Mouse (Mus musculus) MEL (cell line): ENCODE measurements at regions not wholly inside any gene's neighbourhood (a gene's known extent, or its start where the extent isn't known, plus 50 kb on each side); places are given as distances from the start of the nearest gene placed in this dataset.

Experiments used
- BHLHE40 ChIP-seq: IDR thresholded peaks from 2 replicates; pipeline ENCODE4 v1.6.1; 2012; ENCODE audit warnings: low read depth, mild to moderate bottlenecking, inconsistent platforms, low read length, improper control_type of control experiment, borderline replicate concordance
- CHD1 ChIP-seq: IDR thresholded peaks from 2 replicates; pipeline ENCODE4 v1.6.1; 2012; ENCODE audit warnings: low read depth, mild to moderate bottlenecking, inconsistent platforms, low read length, improper control_type of control experiment
- CHD2 ChIP-seq: IDR thresholded peaks from 2 replicates; pipeline ENCODE4 v1.6.1; 2011; ENCODE audit warnings: low read length, improper control_type of control experiment
- CTCF ChIP-seq, 3 experiments: IDR thresholded peaks in 2 of 3; conservative IDR thresholded peaks in 1 of 3; 2 replicates each; pipeline ENCODE4 v1.5.1; 2011 to 2012; ENCODE audit warnings: low read length in 3 of 3, low read depth in 2 of 3, mild to moderate bottlenecking in 2 of 3, improper control_type of control experiment in 1 of 3, inconsistent platforms in 1 of 3, mixed read lengths in 1 of 3, moderate library complexity in 1 of 3; ENCODE audit not compliant: control insufficient read depth in 1 of 3, insufficient read depth in 1 of 3, poor library complexity in 1 of 3, severe bottlenecking in 1 of 3
- E2F4 ChIP-seq: IDR thresholded peaks from 2 replicates; pipeline ENCODE4 v1.6.1; 2011; ENCODE audit warnings: low read depth, low read length, improper control_type of control experiment, borderline replicate concordance
- HCFC1 ChIP-seq: IDR thresholded peaks from 2 replicates; pipeline ENCODE4 v1.6.1; 2012; ENCODE audit warnings: low read depth, mild to moderate bottlenecking, inconsistent platforms, low read length, improper control_type of control experiment, moderate library complexity
- MAFK ChIP-seq: IDR thresholded peaks from 2 replicates; pipeline ENCODE4 v1.6.1; 2011; ENCODE audit warnings: low read depth, mild to moderate bottlenecking, low read length, improper control_type of control experiment, borderline replicate concordance
- MXI1 ChIP-seq: IDR thresholded peaks from 2 replicates; pipeline ENCODE4 v1.6.1; 2011; ENCODE audit warnings: mild to moderate bottlenecking, low read depth, low read length, improper control_type of control experiment
- POLR2A ChIP-seq, 2 experiments: IDR thresholded peaks; 2 replicates each; pipeline ENCODE4 v1.6.1; 2011 to 2012; ENCODE audit warnings: low read length in 2 of 2, mild to moderate bottlenecking in 2 of 2, control low read depth in 1 of 2, improper control_type of control experiment in 1 of 2, low read depth in 1 of 2, moderate library complexity in 1 of 2; ENCODE audit not compliant: control insufficient read depth in 1 of 2, insufficient read depth in 1 of 2, poor library complexity in 1 of 2
- POLR2AphosphoS2 ChIP-seq: IDR thresholded peaks from 2 replicates; pipeline ENCODE4 v1.6.1; 2011; ENCODE audit warnings: low read length, improper control_type of control experiment
- USF1 ChIP-seq: IDR thresholded peaks from 2 replicates; pipeline ENCODE4 v1.6.1; 2014; ENCODE audit warnings: low read depth, mild to moderate bottlenecking, inconsistent platforms, low read length, improper control_type of control experiment, moderate library complexity

DNA sequence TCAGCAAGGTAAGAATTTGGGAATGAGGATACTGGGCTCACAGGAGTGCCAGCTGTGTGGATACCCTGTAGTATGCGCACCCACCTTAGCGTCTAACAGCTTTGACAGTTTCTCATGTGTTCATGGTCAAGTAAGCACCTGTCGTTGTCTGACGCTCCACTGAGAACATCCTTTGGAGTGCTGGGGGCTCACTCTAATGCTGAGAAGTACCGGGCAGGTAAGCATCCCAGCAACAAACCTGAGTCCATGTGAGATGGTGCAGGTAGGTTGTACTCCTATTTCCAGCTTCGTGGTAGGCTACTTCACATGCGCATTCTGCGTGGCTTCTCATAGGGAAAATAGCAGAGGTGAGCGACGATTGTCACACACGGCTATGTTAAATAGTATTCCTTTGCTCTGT is 129.3 kb upstream of the Dkk2 start:
- TF ChIP-seq E2F4: no peak
- no peak for TF ChIP-seq BHLHE40
- TF ChIP-seq MXI1: no peak
- TF ChIP-seq HCFC1: no peak
- TF ChIP-seq CHD2: no peak
- TF ChIP-seq CTCF (IDR thresholded peaks at IDR 0.05 in 2 of 3, conservative IDR thresholded peaks at IDR 0.05 in 1 of 3; ENCODE audit: control insufficient read depth in 1 of 3, insufficient read depth in 1 of 3, low read depth in 2 of 3, low read length in 3 of 3, poor library complexity in 1 of 3, severe bottlenecking in 1 of 3): no peak
- TF ChIP-seq CHD1: no peak
- TF ChIP-seq USF1: no peak
- TF ChIP-seq POLR2AphosphoS2: no peak
- TF ChIP-seq MAFK: no peak
- TF ChIP-seq POLR2A (IDR thresholded peaks at IDR 0.05; ENCODE audit: control insufficient read depth in 1 of 2, insufficient read depth in 1 of 2, low read depth in 1 of 2, low read length in 2 of 2, poor library complexity in 1 of 2): no peak
